Mouse (Mus musculus) liver, postnatal 0 days (tissue): Measurements from ENCODE around the gene Mak.

Experiments
- CTCF ChIP-seq: sonication (generic); IDR thresholded peaks from 2 replicates; pipeline ENCODE4 v1.5.1; 2016; ENCODE audit warnings: antibody characterized with exemption, low read depth
- EP300 ChIP-seq: IDR thresholded peaks from 2 replicates; pipeline ENCODE4 v1.6.1; 2016; ENCODE audit warnings: antibody characterized with exemption, low read depth, mild to moderate bottlenecking

DNA sequence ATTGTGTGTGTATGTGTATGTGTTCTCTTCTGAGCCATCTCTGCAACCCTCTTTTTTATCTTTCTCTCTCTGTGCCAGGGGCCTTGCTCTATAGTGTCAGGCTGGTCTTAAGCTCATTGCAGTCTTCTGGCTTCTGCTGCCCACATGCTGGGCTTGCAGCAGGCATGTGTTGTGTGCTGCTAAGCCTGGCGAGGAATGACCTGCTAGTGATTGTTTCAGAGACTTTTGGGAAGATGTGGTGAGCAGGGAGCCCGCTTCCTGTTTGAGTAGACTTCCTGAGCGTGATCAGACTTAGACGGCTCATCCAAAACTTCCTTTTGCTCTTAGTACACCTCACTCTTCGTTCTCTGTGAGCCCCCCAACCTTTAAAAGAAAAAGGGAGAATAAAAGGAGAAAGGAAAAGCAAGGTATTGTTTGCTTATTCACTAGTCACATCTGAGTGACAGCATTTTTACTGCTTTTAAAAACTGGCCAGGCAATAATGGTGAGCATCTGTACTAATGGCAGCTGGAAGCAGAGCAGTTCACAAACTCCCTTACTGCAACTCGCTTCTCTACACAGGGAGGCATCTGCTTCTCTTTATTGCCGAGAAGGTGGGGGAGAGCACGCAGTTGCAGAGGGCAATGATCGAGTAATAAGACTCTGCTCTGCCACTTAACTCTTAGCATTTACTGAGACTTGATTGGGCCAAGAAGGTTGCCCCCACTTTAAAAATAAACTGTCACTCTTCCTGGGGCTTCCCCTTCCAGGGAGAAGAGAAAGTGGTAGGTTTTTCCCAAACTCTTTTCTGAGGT is 39.8 kb upstream of the Mak start:
- TF ChIP-seq CTCF (no peak), EP300 (no peak)
